Mouse (Mus musculus) T-helper 2 cell (primary cell): ENCODE data around the gene Habp4.

Experiments
- in situ Hi-C: fragments of 300-600 bp; cut with MboI, MseI; formaldehyde crosslinking; loops from one replicate; pipeline ENCODE4 v1.15.1; 2025; ENCODE audit warnings: high pct_unique_total_duplicates

The Habp4 gene

DNA sequence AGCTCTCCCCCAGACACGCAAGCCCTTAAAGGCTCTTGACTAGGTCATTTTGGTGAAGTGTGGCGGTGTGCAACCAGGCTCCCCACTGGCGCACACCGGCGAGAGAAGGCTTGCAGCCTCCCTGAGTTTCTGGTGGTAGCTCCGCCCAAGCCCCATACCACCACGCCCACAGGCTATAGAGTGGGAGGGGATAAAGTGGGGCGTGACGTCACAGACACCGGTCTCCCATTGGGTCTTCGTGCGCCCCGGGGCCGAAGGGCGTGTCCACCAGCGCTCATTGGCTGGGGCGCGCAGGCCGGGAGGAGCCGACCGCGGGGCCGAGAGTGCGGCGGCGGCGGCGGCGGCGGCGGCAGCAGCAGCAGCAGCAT lies at the start of gene Habp4:
Gene Habp4, plus strand, starts transcription at position 277 of the 368 bp plus-strand sequence.
- in situ Hi-C loops: loop anchor here (25.0 kb wide), 1 partner anchor 951 kb away; the partner anchor contains the start of gene Mfsd14b

DNA sequence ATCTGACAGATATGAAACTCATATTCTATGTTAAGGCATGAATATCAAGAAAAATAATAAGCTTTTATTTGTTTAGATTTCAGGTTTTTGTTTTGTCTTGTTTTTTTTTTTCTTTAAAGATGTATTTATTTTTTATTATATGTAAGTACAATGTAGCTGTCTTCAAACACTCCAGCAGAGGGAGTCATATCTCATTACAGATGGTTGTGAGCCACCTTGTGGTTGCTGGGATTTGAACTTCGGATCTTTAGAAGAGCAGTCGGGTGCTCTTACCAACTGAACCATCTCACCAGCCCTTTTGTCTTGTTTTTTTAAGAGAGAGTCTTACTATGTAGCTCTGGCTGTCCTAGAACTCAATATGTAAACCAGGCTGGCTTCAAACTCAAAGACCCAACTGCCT lies 44.2 kb upstream of the Habp4 start:
- in situ Hi-C loops: no loop called here

DNA sequence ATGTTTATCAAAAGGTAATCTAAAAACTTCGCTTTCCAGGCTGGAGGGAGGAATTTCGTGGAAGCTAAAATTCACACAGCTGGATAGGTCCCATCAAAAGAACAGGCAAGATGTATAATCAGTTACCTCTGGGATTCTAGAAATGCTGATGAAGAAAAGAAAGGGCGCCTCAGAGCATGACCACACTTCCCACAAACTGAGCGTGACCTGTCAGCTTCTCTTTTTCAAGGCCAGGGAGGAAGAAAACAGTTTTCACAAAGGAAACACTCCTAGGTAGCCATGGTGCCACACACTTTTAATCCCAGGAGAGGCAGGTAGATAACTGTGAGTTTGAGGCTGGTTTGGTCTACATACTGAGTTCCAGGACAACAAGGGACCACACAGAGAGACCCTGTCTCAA lies 40.9 kb upstream of the Habp4 start:
- in situ Hi-C loops: no loop called here

DNA sequence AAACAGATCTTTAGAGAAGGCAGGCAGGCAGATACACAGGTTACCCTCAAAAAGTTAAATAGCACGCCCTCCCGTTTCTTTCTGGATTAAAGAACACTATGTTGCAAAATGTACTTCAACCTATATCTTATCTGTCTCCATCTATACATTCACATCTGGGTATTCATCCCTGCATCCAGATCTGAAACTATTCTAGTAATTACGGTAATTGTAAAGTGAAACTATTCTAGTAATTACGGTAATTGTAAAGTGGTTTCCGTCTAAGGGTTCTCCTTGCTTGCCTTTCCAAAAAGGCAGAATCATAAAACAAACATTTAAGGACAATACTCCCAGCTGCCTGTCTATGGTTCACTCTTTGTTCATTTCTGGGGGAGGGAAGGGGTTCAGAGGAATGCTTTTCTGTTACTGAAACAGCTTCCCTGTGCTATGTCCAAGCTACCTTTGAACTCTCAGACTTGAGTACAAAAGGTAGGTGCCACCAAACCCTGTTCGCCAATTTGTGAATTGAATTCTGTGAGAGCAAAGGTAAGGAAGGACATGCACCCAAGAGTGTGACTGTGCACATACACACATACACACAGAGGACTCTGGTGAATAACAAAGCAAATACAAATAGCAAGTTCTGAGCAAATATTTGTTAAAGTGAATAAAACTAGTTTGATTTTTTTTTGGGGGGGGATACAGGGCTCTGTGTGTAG lies 38.0 kb upstream of the Habp4 start:
- in situ Hi-C loops: no loop called here

DNA sequence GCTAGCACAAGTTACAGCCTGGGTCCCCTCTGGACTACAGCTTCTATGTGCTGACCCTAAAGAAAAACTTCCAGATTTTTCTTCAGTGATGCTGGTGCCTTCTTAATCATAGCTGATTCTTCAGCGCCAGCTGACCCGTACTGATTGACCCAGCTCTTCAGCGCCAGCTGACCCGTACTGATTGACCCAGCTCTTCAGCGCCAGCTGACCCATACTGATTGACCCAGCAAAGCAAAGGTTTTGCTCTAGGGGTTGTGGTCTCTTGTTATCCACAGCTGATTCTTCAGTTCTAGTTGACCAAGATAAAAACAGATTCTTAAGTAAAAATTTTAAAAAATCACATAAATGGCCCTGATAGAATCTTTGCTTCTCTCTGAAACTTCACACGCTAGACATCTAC lies 36.7 kb upstream of the Habp4 start:
- in situ Hi-C loops: no loop called here

DNA sequence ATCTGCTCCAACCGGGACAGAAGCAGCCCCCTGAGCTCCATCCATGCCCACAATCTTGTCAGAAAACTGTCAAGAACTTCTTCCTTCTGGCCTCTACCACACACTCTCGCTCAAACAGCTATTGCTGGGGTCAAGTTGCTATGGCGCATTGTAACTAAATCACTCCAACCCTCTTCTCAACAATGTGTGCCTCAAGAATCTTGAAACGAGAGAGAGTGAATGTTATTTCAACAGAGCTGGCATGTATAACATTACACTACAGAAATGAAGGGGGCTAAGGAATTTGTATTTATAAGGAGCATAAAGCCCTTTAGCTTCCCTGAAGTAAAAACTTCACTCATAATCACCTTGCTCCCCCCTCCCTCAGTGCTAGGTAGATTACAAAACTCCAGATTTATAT lies 35.3 kb upstream of the Habp4 start:
- in situ Hi-C loops: no loop called here

DNA sequence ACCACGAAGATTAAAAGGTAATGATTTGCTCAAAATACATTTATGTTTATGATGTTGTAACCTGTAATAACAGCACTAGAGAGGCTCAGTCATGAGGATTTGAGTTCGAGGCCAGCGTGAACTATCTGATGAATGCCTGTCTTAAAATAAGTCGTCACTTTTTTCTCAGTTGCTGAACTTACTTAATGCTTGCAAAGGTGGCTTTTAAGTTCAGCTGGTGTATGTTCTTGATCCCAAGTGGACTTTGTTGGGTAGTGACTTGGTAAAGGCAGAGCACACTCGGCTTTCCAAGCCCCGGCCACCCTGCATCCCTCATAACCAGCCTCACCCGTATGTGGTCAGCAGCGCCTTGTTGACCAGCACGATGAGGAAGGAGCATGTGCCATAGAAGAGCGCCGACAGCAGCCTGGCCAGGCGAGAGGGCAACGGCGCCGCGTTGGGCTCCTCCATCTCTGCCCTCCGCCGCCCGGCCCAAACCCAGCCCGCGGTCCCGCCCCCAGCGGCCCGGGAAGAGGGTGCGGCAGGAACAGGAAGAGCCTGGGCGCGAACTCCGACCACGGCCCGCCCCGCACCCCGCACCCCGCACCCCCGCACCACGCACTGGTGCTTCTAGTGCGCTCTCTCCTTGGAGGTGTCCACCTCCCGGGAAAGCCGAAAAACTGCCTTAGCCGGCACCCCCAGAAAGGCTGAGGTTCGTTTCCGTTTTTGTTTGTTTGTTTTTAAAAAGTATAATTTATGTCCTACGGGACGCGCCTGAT lies 32.6 kb upstream of the Habp4 start, which contains the start of gene Slc35d2:
Gene Slc35d2, minus strand, starts transcription at position 511 of the 758 bp plus-strand sequence.
- in situ Hi-C loops: no loop called here

DNA sequence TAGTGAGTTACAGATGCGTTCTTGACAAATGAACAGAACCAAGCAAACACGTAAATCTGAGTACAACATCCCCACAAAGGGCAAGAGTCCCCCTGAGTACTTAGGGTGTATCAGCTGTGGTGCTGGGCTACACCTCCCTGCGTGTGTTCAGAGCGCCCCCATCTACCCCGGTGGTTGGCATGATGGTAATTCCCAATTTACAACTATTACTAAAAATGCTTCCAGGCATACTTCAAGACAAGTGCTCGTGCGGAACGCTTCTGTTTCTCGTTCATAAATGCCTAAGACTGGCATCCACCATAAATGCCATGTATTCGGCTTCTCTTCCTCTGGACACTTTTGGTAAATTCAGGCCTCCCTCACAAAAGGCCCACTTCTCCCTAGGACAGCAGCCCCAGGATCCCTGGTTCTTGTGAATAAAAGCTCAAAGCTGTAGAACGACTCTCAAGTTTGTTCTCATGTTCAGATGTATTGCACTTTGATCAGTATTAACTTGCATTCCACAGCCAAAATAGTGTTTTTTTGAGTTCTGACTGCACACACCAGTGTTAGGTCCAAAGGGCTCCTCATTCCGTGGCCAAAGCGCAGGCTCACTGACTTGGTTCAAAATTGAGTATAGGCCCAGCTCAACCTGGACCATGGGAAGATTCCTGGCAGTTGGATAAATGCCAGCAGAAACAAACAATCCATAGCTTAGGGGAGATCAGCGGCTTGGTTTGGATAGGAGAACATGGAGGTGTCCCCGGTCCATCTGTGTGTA lies 31.8 kb upstream of the Habp4 start:
- in situ Hi-C loops: no loop called here

DNA sequence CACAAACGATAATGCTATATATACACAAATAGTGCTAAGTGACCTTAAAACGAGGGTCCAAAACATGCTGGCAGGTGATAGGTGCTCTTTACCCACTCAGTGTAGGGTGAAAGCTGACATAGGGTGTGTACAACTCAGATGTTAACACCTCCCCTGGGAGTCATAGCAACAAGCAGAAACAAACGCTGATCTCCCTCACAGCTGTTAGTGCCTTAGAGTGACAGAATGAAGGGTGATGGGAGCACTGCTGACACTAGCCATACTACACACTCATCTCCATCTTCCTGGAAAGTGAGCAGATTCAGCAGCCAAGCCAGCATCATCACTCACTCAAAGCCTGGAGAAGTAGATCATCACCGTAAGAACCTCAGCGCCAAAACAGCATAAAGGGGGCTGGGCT lies 11.5 kb upstream of the Habp4 start:
- in situ Hi-C loops: loop anchor here (25.0 kb wide), 1 partner anchor 962 kb away; the partner anchor contains the start of gene Mfsd14b

DNA sequence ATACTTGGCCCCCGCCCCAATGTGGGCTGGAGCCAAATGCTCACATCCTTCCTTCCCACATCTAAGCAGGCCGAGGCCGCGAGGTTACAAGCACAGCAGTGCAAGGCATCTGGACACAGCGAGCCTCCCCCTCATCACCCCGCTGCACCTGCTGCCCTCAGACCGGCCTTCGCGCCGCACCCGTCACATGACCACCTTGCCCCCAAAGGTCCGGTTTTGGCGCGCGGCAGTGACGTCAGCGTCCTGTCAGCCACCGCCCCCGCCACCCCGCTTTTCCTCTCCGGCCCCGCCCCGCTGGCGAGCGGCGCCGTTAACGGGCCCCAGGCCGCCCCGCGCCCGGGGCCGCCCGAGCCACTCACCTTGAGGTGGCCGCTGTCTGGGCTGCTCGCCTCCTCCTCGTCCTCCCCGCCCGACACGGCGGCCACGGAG lies 9.4 kb upstream of the Habp4 start:
- in situ Hi-C loops: loop anchor here (25.0 kb wide), 1 partner anchor 960 kb away; the partner anchor contains the start of gene Mfsd14b

DNA sequence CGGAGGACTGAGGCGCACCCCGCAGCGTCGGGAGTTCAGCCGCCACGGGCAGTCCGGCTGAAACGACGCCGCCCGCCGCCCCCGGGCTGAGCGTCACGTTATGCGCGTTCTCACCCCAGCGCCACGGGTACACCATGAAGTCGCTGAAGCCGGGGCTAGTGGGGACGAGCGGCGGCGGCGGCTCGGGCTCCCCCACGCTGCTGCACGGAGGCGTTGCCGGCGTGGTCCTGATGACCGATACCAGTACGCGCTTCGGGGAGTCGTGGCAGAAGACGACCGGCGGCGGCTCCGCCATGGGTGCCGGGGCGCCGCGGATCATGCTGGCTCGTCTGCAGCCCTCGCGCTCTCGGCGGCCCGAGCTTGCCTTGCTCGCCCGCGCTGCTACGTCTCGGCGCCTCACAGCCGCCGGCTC lies 8.9 kb upstream of the Habp4 start:
- in situ Hi-C loops: loop anchor here (25.0 kb wide), 1 partner anchor 960 kb away; the partner anchor contains the start of gene Mfsd14b

DNA sequence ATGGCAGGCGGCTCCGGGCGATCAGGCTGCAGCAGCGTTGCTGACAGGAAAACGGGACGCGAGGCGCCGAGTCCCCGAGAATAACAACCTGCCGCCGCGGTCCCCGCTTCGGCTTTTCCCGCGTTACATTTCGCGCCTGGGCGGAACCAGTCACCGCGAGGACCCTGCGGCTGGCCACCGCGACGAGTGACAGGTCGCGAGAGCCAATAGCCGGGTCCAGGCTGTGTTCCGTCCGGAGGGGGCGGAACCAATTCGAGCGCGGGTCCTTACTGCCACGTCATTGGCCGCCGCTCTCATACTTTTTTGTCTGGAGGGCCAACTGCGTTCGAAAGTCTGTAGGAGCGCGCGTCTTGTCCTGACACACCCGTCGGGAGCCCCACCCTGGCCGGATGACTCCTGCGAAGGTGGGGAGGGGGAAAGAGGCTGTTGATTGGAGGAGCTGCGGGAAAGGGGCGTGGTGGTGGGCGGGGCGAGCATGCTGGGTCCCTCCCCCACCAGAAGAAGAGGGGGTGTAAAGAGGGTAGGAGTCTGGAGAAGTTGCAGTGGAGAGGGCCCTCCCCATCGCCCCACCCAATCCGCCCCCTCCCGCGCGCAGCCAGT lies 8.4 kb upstream of the Habp4 start, which contains the start of gene Zfp367:
Gene Zfp367, minus strand, starts transcription at position 120 of the 600 bp plus-strand sequence.
- in situ Hi-C loops: loop anchor here (25.0 kb wide), 1 partner anchor 959 kb away; the partner anchor contains the start of gene Mfsd14b

DNA sequence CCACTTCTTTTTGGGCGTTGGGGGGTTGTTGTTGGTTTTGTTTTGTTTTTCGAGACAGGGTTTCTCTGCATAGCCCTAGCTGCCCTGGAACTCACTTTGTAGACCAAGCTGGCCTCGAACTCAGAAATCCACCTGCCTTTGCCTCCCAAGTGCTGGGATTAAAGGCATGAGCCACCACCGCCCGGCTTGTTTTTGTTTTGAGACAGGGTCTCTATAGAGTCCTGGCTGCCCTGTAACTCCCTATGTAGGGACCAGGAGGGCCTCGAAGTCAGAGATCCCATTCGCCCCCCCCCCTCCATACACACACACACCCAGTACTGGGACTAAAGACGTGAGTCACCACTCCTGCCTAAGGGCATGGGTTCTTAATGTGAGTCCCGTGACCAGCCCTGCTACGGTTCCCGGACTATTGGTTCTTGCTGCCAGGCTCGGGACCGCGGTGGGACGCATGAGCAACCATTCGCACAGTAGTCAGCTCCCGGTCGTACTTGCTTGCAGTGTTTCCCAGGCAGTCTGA lies 7.8 kb upstream of the Habp4 start:
- in situ Hi-C loops: loop anchor here (25.0 kb wide), 1 partner anchor 958 kb away; the partner anchor contains the start of gene Mfsd14b

DNA sequence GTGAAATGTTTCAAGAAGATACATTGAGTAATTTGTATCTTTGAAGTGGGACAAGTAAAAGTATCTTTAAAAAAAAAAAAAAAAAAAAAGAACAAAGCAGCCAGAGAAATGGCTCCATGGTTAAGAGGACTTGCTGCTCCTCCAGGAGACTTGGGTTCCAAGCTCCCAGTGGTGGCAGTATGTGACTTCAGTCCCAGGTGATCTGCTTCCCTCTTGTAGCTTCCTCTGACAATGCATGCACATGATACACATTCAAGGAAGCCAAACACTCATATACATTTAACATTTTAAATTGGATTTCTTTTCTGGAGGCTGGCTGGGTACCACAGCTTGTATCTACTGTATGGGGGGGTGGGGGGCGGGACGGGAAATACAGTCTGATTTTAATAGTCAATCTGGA lies 7.0 kb upstream of the Habp4 start:
- in situ Hi-C loops: loop anchor here (25.0 kb wide), 1 partner anchor 958 kb away; the partner anchor contains the start of gene Mfsd14b

DNA sequence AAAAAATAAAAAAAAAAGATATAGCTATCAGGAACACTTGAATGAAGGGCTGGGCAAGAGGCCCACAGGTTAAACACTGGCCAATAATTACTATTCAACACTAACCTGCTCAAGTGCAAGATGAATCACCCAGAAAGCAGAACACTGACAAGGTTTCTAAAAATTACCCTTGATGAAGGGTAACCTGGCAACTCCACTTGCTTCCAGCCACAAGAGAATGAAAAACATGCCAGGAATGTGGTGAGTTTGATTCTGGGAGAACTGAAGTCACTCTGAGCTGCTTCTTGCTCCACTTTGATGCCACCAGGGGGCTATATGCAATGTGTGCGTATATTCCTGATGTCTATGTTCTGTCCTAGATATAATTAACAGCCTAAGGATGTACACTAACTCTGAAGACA lies 6.5 kb upstream of the Habp4 start:
- in situ Hi-C loops: loop anchor here (25.0 kb wide), 1 partner anchor 957 kb away; the partner anchor contains the start of gene Mfsd14b

DNA sequence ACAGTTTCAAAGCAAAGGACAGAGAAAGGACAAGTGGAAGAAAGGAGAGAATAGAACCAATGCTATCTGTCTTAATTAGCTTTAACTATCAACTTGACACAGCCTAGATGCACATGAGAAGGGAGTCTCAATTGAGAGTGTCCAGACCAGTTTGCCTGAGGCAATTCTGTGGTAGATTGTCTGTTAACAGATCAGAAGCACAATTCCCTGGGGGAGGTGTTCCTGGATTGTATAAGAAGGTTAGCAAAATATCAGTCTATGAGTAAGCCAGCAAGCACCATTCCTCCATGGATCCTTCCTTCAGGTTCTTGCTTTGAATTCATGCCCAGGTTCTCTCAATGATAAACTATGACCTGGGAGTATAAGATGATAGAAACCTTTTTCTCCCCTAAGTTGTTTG lies 4.7 kb upstream of the Habp4 start:
- in situ Hi-C loops: loop anchor here (25.0 kb wide), 1 partner anchor 955 kb away; the partner anchor contains the start of gene Mfsd14b

DNA sequence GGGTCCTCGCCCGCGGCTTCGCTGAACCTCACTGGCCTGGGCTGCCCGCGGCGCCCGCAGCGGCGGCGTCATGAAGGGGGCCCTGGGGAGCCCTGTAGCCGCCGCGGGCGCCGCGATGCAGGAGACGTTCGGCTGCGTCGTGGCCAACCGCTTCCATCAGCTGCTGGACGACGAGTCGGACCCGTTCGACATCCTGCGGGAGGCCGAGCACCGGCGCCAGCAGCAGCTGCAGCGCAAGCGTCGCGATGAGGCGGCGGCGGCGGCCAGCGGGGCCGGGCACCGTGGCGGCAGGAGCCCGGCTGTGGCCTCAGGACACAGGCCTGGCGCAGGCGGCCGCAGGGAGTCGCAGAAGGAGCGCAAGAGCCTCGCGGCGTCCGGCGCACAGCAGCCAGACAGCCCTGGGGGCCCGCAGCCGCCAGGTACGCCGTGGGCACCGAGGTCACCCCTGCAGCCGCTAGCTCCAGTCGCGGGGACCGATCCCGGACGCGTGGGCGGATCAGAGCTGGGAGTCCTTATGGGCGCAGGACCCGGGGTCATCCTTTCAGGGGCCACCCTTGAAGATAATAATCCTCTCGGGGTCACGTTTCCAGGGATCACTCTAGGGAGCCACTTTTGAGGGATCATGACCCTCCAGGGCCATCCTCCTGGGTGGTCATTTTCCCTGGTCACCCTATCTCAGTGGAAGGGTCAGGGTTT lies 440 bp downstream of the Habp4 start:
- in situ Hi-C loops: loop anchor here (25.0 kb wide), 1 partner anchor 950 kb away; the partner anchor contains the start of gene Mfsd14b

DNA sequence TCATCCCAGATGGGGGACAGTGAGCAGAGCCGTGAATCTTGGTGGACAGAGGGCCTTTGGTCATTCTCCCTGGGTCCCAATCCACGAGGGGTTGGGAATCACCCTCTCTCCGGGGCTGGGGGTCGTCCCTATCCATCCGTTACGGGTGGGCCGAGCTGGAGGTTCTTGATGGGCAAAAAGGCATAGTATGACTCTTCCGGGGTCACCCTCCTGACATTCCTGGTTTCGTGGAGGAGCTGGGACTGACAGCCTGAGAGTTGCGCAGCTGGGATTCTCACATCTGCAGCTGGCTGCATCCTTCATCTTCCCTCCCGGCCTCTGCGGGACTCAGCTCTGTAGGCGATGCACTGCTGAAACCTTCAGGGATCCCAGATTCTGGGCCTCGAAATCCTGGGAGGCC lies 1.0 kb downstream of the Habp4 start:
- in situ Hi-C loops: loop anchor here (25.0 kb wide), 1 partner anchor 950 kb away; the partner anchor contains the start of gene Mfsd14b

DNA sequence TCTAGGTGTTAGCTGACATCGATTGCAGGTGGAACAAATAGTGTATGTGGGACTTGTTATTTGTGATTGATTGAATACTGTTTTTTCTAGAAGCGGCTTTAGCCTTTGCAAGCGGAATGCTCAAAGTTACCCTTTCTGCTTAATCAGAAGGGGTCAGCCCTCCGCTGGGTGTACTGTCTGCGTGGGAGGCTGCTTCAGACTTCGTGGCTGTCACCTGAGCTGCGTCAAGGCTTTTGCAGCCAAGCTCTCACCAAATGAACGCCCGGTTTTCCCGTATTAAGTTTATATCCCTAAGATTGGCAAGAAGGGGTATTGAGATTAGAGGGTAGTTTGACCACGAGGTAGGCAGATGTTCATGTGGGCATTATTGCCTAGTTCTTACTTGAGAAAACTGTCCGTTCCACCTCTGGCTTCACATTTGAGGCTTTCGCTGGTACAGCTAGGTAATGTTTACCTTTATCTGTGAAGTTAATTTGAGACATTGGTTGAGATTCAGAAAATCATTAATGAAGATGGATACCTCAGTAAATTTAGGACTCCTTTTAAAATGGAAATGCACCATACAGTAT lies 1.6 kb downstream of the Habp4 start:
- in situ Hi-C loops: loop anchor here (25.0 kb wide), 1 partner anchor 949 kb away; the partner anchor contains the start of gene Mfsd14b
